Mouse (Mus musculus) lung, postnatal 0 days (tissue): Measurements from ENCODE around the gene Fam49a.

Source experiments
- CTCF ChIP-seq: IDR thresholded peaks from 2 replicates; pipeline ENCODE4 v1.5.1; 2016; ENCODE audit warnings: antibody characterized with exemption, mild to moderate bottlenecking
- EP300 ChIP-seq: IDR thresholded peaks from 2 replicates; pipeline ENCODE4 v1.6.1; 2016; ENCODE audit warnings: antibody characterized with exemption, mild to moderate bottlenecking, control low read depth

- TF ChIP-seq CTCF, result no peak
- TF ChIP-seq EP300, result no peak
Observed at GRCm38 (mm10) chr12:12367423-12367822, 105.5 kb downstream of the Fam49a start.
